Mouse (Mus musculus) liver, embryonic 13.5 days (tissue): ENCODE data around the gene Obscn. TPM values are rescaled to one million over a fixed set of nuclear protein-coding genes. Genes with fewer than 3 reads are reported as not detected.

Experiments
- ATAC-seq: fragments of 200-750 bp; cut with Nextera tagmentation; 2 replicates; pipeline ENCODE4 v1.8.0; 2017; ENCODE audit warnings: low read depth, mild to moderate bottlenecking, moderate number of reproducible peaks, moderate library complexity
- DNase-seq: peaks from one replicate; pipeline ENCODE4 v3.0.0; 2022
- H3K27ac ChIP-seq: fragments of 300-500 bp; sonication (generic); 2 replicates; pipeline ENCODE4 v1.5.1; 2015; ENCODE audit warnings: moderate library complexity, mild to moderate bottlenecking, inconsistent platforms
- H3K27me3 ChIP-seq: fragments of 300-500 bp; sonication (generic); 2 replicates; pipeline ENCODE4 v1.6.1; 2015; ENCODE audit warnings: mild to moderate bottlenecking, inconsistent platforms
- H3K36me3 ChIP-seq: fragments of 300-500 bp; sonication (generic); 2 replicates; pipeline ENCODE4 v1.6.1; 2015; ENCODE audit warnings: mild to moderate bottlenecking, inconsistent platforms
- H3K4me1 ChIP-seq: fragments of 300-500 bp; sonication (generic); replicated peaks from 2 replicates; pipeline ENCODE4 v1.6.1; 2015; ENCODE audit warnings: inconsistent platforms
- H3K4me2 ChIP-seq: fragments of 300-500 bp; sonication (generic); 2 replicates; pipeline ENCODE4 v1.6.1; 2015; ENCODE audit warnings: inconsistent platforms, mild to moderate bottlenecking, moderate library complexity
- H3K4me3 ChIP-seq: fragments of 300-500 bp; sonication (generic); replicated peaks from 2 replicates; pipeline ENCODE4 v1.5.1; 2015; ENCODE audit warnings: mild to moderate bottlenecking, inconsistent platforms
- H3K9ac ChIP-seq: fragments of 300-500 bp; sonication (generic); 2 replicates; pipeline ENCODE4 v1.6.1; 2015; ENCODE audit warnings: mild to moderate bottlenecking, inconsistent platforms
- H3K9me3 ChIP-seq: fragments of 300-500 bp; sonication (generic); replicated peaks from 2 replicates; pipeline ENCODE4 v1.6.1; 2016; ENCODE audit warnings: inconsistent platforms
- WGBS: fragments of 180-500 bp; shearing (Covaris S2); methylation state at CpG from one replicate; pipeline ENCODE4 v1.1.7; 2015; ENCODE audit not compliant: insufficient replicate concordance; 5-methylcytosine and 5-hydroxymethylcytosine counted together
- polyA plus RNA-seq: library from polyadenylated mRNA; unstranded; fragments of >200 nt; fragmentation: Nextera tagmentation; extraction: Ambion mirVana; gene quantifications from 2 replicates; pipeline ENCODE4 v1.2.1, GENCODE M21; 2015

Gene Obscn
- polyA plus RNA-seq, 1 experiment from 2014 or later = 0.23 TPM

DNA sequence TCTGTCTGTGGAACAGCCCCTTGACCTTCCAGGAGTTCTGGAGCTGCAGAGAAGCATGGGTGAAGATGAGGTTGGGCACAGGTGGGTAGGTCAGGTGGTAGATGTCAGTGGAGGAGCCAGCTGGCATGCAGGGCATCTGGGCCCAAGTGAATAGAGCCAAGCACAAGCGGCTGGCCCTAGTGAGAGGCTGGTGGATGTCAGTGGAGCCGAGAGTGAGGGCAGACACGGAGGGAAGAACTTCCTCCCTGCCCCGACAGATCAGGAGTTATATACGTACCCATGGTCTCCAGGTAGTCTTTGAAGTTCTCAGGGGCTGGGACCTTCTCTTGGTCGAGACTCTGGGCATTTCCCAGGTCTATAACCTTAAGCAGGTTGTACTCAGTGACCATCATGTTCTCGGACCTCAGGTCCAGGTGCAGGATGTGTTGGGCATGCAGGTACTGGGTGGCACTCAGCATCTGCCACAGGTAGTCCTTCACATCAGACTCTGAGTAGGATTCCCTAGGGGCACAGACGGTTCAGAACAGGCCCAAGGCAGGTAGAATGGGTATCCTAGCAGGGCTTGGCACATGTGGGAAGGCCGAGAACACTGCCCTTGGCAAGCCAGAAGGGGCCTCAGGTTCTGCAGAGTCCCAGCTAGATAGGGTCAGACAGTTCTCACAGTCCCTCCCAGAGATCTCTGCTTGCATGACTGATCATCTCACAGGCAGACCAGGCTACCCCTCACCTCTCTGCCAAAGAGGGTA is 141.0 kb downstream of the Obscn start:
- Histone ChIP-seq H3K9me3 (no peaks in the 10 kb centered on the region), H3K4me3 (no peak overlapping the region; the same call in 1 of the 2 replicates), H3K9ac (no peak overlapping the region), H3K36me3 (peaks cover 9% of the 10 kb centered on the region), H3K4me1 (peaks cover 55% of the 10 kb centered on the region), H3K27me3 (peaks cover 25% of the 10 kb centered on the region), H3K27ac (no peak overlapping the region), H3K4me2 (peak overlapping the region; percentile 76)
- ATAC-seq (no peak), DNase-seq (no peak)
- WGBS = 48% methylated on average over 9 of the region's 9 CpGs

DNA sequence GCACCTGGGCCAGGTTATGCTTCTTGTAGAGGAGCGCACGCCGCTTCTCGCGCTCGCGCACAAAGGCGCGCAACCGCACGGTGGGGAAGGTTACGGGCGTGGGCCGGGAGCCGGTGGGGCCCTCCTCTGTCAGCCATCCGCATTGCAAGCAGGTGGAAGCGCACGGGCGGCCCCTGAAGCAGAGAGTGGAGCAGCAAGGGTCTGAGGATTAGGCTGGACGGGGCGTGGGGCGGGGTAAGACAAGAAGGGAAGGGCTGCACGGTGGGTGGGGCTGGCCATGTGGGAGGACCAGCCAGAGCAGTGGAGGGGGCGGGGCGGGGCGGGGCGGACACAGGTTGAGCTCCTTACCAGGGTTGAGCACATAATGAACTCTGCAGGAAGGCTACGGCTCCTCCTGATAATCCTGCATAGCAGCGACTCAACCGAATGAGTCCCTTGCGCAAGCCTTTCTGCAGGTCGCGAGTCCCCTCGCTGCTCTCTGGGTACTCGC is 141.8 kb downstream of the Obscn start:
- peaks cover 59% of the 10 kb centered on the region for H3K4me1 ChIP-seq
- 3% methylated on average over 32 of the region's 35 CpGs for WGBS
- peak overlapping the region; percentile 35; the same call in 1 of the 2 replicates for H3K9ac ChIP-seq
- peak overlapping the region; percentile 76 for H3K4me2 ChIP-seq
- peaks cover 18% of the 10 kb centered on the region for H3K36me3 ChIP-seq
- peaks cover 25% of the 10 kb centered on the region for H3K27me3 ChIP-seq
- no peaks in the 10 kb centered on the region for H3K9me3 ChIP-seq
- peak; percentile 81 for ATAC-seq
- peak; percentile 63 for DNase-seq
- H3K27ac ChIP-seq = no peak overlapping the region
- H3K4me3 ChIP-seq = peak overlapping the region; percentile 52

DNA sequence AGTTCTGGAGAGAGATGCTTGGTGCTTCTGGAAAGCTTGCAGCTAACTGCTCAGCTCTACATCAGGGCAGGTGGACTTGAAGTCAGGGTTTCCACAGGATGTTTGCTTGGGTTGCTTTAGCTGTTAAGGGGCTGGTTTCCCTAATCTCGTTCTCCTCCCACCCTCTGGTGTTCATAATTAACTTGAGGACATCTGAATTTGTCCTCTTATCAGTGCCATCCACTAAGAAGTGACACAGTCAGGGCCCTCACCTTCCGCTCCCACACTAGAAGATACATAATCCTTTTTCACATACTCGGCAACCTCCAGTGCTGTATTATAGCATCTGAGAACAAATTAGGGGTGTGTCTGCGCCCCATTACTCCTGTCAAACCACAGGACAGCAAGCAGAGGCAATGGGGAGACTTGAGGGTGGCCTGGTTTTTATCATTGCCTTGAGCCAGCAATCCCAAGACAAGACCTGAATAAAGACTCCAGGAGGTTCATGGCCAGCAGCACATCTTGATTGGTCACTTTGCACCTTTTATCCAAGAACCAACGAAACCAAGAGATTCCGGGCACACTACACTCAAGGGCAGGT is 143.0 kb downstream of the Obscn start:
- Histone ChIP-seq H3K4me1 (peaks cover 56% of the 10 kb centered on the region), H3K9me3 (no peaks in the 10 kb centered on the region), H3K27me3 (peaks cover 25% of the 10 kb centered on the region), H3K4me2 (no peak overlapping the region), H3K9ac (no peak overlapping the region), H3K36me3 (peaks cover 28% of the 10 kb centered on the region), H3K27ac (no peak overlapping the region), H3K4me3 (no peak overlapping the region)
- 35% methylated on average over 6 of the region's 6 CpGs for WGBS
- no peak for ATAC-seq
- DNase-seq = no peak

DNA sequence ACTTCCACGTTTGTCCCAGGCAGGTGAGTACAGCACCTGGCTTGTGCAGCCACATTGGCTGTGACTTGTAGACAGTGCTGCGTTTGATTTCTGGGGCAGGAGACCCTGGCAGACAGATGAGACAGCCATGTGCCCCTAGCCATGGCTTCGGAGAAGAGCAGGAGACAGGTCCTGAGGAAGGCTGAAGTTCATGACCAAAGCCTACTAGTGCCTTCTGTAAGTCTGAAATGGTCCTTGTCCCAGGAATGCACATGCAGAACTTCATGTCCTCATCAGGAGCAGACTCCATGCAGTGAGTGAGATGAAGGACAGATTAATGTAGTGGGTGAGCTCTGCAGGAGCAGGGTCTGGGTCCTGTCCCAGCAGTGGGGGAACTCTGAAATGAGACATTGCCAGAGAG is 144.3 kb downstream of the Obscn start:
- Histone ChIP-seq H3K27me3 (peaks cover 25% of the 10 kb centered on the region), H3K4me1 (peaks cover 56% of the 10 kb centered on the region), H3K9me3 (no peaks in the 10 kb centered on the region), H3K9ac (no peak overlapping the region), H3K4me3 (no peak overlapping the region), H3K36me3 (peaks cover 41% of the 10 kb centered on the region), H3K4me2 (no peak overlapping the region), H3K27ac (no peak overlapping the region)
- ATAC-seq (no peak), DNase-seq (no peak)
- 56% methylated on average over 3 of the region's 3 CpGs for WGBS

DNA sequence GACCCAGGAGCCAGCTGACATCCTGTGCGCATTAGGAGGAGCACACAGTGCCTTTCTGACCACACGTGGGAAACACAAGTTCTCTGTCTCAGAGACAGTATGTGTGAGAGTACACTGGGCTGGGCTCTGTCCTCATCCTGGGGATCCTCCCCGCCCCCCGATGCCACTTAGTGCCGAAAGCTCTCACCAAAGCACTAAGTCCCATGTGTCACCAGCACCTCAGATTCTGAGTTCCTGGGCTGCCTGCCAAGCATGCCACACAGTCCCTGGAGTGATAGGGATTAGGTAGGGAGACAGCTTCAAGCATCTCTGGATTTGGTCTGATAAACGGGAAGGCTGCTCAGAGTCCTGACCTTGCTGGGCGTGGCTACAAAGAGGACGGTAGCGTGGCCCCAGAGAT is 145.4 kb downstream of the Obscn start:
- WGBS = 59% methylated on average over 9 of the region's 9 CpGs
- Histone ChIP-seq H3K9me3 (no peaks in the 10 kb centered on the region), H3K27ac (no peak overlapping the region), H3K4me1 (peaks cover 59% of the 10 kb centered on the region), H3K9ac (no peak overlapping the region), H3K36me3 (peaks cover 52% of the 10 kb centered on the region), H3K4me3 (no peak overlapping the region), H3K4me2 (no peak overlapping the region), H3K27me3 (peaks cover 19% of the 10 kb centered on the region)
- DNase-seq (no peak), ATAC-seq (no peak)

DNA sequence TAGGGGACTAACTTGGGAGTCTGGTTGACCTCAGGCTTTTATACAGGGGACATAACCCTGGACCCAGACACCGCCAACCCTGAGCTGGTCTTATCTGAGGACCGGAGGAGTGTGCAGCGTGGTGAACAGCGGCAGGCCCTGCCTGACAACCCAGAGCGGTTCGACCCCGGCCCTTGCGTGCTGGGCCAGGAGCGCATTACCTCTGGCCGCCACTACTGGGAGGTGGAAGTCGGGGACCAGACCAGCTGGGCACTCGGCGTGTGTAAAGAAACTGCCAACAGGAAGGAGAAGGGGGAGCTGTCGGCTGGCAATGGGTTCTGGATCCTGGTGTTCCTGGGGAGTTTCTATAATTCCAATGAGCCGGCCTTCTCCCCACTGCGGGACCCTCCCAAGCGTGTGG is 146.1 kb downstream of the Obscn start:
- H3K36me3 ChIP-seq = peaks cover 59% of the 10 kb centered on the region
- H3K4me3 ChIP-seq = no peak overlapping the region
- H3K27me3 ChIP-seq = peaks cover 13% of the 10 kb centered on the region
- WGBS = 86% methylated on average over 17 of the region's 17 CpGs
- H3K9me3 ChIP-seq = no peaks in the 10 kb centered on the region
- no peak overlapping the region for H3K9ac ChIP-seq
- no peak overlapping the region for H3K27ac ChIP-seq
- no peak overlapping the region for H3K4me2 ChIP-seq
- ATAC-seq (no peak), DNase-seq (no peak)
- peaks cover 60% of the 10 kb centered on the region for H3K4me1 ChIP-seq

DNA sequence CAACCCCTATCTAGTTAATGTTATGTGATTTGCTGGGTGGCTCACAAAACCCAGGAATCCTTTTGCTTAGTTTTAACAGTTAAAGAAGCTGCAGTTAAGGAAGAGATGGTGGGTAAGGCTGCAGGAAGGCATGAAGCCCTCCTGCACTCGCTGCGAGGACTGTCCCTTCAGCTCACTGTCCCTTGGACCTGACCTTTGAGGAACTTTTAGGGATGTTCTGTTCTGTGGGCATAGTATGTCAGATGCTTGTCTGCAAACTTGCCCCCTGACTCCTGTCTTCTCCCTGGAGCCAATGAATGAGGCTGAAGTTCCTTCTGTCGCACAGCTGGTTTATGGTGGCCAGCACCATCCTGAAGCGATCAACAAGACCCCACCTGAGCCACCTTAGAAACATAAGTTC is 147.0 kb downstream of the Obscn start:
- no peak overlapping the region for H3K9ac ChIP-seq
- H3K27ac ChIP-seq = no peak overlapping the region
- WGBS = 82% methylated on average over 4 of the region's 4 CpGs
- peaks cover 68% of the 10 kb centered on the region for H3K36me3 ChIP-seq
- H3K9me3 ChIP-seq = no peaks in the 10 kb centered on the region
- peaks cover 51% of the 10 kb centered on the region for H3K4me1 ChIP-seq
- H3K4me3 ChIP-seq = no peak overlapping the region
- H3K4me2 ChIP-seq = no peak overlapping the region
- peaks cover 3% of the 10 kb centered on the region for H3K27me3 ChIP-seq
- ATAC-seq (no peak), DNase-seq (no peak)

DNA sequence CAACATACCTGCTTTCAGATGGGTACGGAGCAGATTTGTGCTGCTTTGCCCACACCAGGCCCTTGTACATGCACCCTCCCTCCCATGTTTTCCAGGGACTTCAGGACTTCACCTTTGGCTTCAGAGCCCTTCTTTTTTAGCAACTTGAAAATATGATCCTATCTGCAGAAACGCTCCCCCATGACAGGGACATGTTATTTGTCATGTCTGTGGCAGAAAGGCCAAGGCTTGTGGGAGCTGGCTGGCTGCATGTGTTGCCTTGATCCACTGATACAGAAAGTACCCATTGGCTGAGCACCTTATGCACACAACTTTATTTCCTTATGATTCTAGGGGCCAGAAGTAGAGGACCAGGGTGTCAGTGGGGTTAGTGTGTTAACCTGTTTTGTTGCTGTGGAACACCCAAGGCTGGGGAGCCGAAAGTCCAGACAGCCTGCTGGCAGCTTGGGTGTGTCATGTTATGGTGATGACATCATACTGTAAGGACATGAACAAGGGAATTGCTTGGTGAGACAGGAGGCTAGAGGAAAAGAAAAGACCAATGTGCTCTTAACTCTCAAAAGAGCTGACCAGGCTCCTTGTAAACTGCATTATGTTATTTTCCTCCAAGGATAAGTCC is 150.8 kb downstream of the Obscn start:
- Histone ChIP-seq H3K4me1 (peaks cover 41% of the 10 kb centered on the region), H3K4me2 (no peak overlapping the region), H3K9ac (no peak overlapping the region), H3K9me3 (no peaks in the 10 kb centered on the region), H3K27me3 (no peaks in the 10 kb centered on the region), H3K36me3 (peaks cover 88% of the 10 kb centered on the region), H3K4me3 (no peak overlapping the region), H3K27ac (no peak overlapping the region)
- 79% methylated on average over 3 of the region's 3 CpGs for WGBS
- DNase-seq (no peak), ATAC-seq (no peak)

DNA sequence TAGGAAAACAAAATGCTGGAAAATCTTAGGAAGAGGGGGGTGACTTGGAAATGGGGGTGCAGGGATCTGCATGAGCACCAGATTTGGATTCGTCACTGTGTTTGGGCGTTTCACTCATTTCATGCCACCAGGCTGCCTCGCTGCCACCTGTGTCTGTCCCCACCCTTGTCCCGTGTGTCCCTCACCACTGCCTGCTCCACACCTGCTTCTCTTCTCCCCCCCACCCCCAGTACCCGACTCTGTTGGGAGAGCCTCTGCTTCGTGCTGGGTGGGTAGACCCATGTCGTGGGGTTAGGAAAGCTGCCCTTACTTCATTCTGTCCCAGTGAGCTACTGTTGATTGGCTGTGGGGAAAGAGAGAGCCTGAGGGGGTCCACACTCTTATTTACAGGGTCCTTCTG is 151.5 kb downstream of the Obscn start:
- no peaks in the 10 kb centered on the region for H3K9me3 ChIP-seq
- no peak overlapping the region for H3K4me2 ChIP-seq
- H3K4me3 ChIP-seq = no peak overlapping the region
- DNase-seq = no peak
- no peaks in the 10 kb centered on the region for H3K27me3 ChIP-seq
- peaks cover 43% of the 10 kb centered on the region for H3K4me1 ChIP-seq
- H3K9ac ChIP-seq = no peak overlapping the region
- ATAC-seq = no peak
- peaks cover 81% of the 10 kb centered on the region for H3K36me3 ChIP-seq
- WGBS = 84% methylated on average over 7 of the region's 7 CpGs
- no peak overlapping the region for H3K27ac ChIP-seq

DNA sequence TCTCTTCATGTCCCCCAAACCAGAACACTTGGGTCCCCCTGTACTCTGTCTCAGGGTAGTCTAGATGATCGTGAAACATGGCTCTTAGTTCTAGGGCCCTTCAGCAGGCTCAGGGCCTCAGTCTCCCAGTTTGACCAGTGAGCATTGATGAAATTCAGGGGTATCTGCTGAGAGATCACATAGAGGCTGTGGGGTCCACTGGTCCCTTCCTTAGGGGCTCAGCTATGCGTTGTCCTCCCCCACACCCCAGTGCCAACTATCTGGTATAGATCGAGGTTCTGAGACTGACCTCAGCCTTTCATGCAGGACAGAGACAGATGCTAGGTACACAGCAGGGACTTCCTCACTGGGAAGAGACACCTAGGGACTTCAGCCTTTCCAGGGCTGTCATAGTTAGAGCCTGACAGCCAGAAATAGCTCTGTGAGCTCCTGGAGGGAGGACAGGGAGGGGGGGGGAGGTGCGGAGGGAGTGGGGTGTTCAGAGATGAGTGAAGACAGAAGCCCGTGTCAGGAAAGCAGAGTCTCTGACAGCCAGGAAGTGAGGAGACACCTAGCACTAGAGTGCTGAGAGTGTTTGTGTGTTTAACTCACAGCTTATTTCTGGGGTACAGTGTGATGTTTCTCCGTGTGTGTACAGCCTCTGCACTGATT is 152.4 kb downstream of the Obscn start:
- peaks cover 51% of the 10 kb centered on the region for H3K4me1 ChIP-seq
- DNase-seq = no peak

DNA sequence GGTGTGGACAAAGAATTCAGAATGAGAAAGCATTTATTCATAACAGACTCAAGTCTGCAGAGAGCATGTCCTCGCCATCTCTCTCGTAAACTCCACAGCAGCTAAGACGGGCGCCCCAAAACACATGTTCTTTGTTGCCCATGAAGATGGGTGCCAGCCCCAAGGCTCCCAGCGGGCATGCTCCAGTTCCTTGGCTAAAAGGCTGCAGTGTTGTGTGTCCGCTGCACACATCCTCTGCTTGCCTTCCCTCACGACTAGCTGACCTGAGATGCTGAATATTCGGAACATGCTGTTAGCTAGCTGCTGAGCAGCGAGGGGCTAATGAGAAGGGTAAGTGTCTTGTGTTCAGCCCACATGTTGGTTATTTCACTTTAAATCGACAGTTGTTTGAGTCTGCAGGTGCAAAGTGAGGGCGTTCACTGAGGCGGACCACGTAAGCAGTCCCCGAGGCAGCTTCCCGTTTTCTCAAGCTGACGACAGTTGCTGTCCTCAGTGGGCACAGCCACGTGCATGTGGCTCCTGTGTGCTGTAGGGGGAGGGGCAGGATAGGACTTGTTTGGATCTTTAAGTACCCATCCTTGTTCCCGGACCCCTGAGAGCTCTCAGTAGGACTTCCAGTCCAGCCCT is 153.6 kb downstream of the Obscn start:
- H3K9ac ChIP-seq = no peak overlapping the region
- peaks cover 55% of the 10 kb centered on the region for H3K4me1 ChIP-seq
- H3K4me2 ChIP-seq = no peak overlapping the region
- no peak for DNase-seq
- H3K9me3 ChIP-seq = no peaks in the 10 kb centered on the region
- no peak overlapping the region; the same call in 1 of the 2 replicates for H3K27ac ChIP-seq
- no peaks in the 10 kb centered on the region for H3K27me3 ChIP-seq
- H3K36me3 ChIP-seq = peaks cover 62% of the 10 kb centered on the region
- H3K4me3 ChIP-seq = no peak overlapping the region
- 77% methylated on average over 18 of the region's 18 CpGs for WGBS
- ATAC-seq = no peak

More for the DNA sequence above, 152.4 kb downstream of the Obscn start:
- H3K27me3 ChIP-seq = no peaks in the 10 kb centered on the region
- ATAC-seq = no peak
- H3K9me3 ChIP-seq = no peaks in the 10 kb centered on the region
- WGBS = 79% methylated on average over 6 of the region's 6 CpGs
- H3K27ac ChIP-seq = no peak overlapping the region
- peaks cover 73% of the 10 kb centered on the region for H3K36me3 ChIP-seq
- H3K4me3 ChIP-seq = no peak overlapping the region
- H3K4me2 ChIP-seq = no peak overlapping the region
- no peak overlapping the region for H3K9ac ChIP-seq
